Mouse (Mus musculus) layer of hippocampus, postnatal 14 days (tissue): ENCODE measurements around the gene Abhd17c. TPM values are rescaled to one million over a fixed set of nuclear protein-coding genes. Genes with fewer than 3 reads are reported as not detected.

Source experiments
- DNase-seq, 2 experiments: peaks; one replicate each; pipeline ENCODE4 v3.0.0; 2021 to 2022; ENCODE audit warnings: low spot score in 2 of 2, mixed read lengths in 1 of 2
- total RNA-seq, 2 experiments: library from RNA; stranded (reverse); gene quantifications; 2 replicates each; pipeline ENCODE4 v1.2.3; 2021

Gene Abhd17c
- total RNA-seq, 2 experiments from 2014 or later: 61.6 to 61.9 TPM

- DNase-seq: no peak
These were observed 32.2 kb downstream of the Abhd17c start for GRCm38 (mm10) chr7:84119216-84120105.

- DNase-seq: no peak
These were observed 34.1 kb downstream of the Abhd17c start for GRCm38 (mm10) chr7:84117543-84118122.

- no peak for DNase-seq
These were observed 34.8 kb downstream of the Abhd17c start for GRCm38 (mm10) chr7:84116621-84117542.

DNA sequence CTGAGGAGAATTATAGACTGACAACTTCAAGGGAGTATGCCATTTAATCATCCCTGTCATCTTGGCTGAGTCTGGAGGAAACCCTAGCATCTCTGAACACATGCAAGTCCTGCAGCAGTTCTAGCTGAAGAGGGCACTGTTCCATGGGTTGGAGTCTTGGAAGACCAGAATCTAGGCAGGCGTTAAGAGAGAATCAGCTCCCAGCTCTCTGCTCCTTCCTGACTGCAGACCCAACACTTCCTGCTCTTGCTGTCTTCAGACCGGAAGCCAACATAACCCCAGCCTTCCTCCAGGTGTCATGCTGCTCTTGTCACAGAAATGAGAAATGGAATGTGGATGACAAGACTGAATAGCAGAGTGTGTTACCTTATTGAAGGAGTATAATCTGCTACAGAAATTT, 36.3 kb downstream of the Abhd17c start:
- no peak for DNase-seq

GRCm38 (mm10) chr7:84114775-84115174, 36.9 kb downstream of the Abhd17c start:
- DNase-seq: no peak

- no peak for DNase-seq
These were observed 38.7 kb downstream of the Abhd17c start for GRCm38 (mm10) chr7:84113035-84113390.

DNA sequence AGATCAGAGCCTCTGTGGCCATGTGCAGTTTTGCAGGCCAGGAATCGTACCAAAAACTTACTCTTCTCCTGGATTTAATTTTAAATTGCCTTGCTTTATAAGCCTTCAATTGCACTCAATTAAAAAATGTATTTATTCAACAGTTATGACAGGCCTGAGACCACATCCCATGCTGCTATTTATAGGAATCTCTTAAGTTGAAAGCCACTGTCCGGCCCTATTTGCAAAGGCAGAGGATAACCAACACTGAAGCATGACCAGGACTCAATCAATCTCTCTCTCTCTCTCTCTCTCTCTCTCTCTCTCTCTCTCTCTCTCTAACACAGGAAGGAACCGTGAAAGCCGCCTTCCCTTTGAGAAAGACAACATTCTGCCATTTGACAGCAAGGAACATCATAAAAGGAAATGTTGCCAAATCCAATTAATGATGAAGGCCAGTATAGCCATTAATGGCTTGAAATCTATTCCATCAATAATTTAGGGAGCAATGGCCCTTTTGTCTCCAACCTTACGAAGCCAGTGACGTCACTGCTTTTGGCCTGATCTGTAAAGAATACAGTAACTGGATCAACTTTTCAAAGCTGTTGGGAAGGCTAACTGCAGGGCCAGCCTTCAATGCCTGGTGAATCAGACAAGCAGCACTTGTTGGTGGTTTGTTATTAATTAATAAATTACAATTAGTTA, 39.2 kb downstream of the Abhd17c start:
- DNase-seq: no peak

- DNase-seq: no peak
These were observed 39.9 kb downstream of the Abhd17c start for GRCm38 (mm10) chr7:84111716-84112350.

GRCm38 (mm10) chr7:84106942-84107341, 44.8 kb downstream of the Abhd17c start:
- DNase-seq: no peak

DNA sequence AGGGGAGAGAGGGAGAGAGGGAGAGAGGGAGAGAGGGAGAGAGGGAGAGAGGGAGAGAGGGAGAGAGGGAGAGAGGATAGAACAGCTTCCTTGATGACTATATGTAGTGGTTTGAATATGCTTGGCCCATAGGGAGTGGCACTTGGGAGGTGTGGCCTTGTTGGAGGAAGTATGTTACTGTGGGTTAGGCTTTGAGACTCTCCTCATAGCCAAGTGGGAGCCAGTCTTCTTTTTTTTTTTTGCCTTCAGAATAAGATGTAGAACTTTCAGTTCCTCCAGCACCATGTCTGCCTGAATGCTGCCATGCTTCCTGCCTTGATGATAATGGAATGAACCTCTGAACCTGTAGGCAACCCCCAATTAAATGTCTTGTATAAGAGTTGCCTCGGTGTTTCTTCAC, 49.1 kb downstream of the Abhd17c start:
- DNase-seq: no peak

GRCm38 (mm10) chr7:84100672-84101071, 51.0 kb downstream of the Abhd17c start:
- no peak for DNase-seq

- no peak for DNase-seq
These were observed 53.6 kb downstream of the Abhd17c start for GRCm38 (mm10) chr7:84098098-84098497.

GRCm38 (mm10) chr7:84096501-84096900, 55.2 kb downstream of the Abhd17c start:
- DNase-seq: no peak

GRCm38 (mm10) chr7:84090793-84091192, 60.9 kb downstream of the Abhd17c start:
- no peak for DNase-seq

GRCm38 (mm10) chr7:84089777-84090176, 61.9 kb downstream of the Abhd17c start:
- DNase-seq: no peak

- DNase-seq: peak; percentile 62 to 77
These were observed 62.7 kb downstream of the Abhd17c start for GRCm38 (mm10) chr7:84088971-84089370.

DNA sequence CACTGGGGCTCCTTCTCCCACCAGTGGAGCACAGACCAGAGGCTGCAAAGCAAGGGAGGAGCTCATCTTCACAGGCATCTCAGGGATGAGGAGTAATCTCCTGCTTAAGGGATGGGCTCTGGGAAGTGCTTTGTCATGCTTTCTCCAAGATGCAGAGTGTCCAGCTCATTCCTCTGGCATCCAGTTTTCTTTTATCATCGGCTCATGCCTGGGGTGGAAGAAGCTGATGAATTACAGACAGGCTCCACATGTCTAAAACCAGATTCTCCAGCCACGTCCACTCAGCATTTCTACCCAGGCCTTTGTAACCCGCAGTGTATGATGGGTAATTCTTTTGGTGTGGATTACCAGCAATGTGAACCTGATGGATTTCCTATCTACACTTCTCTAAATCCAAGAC, 63.5 kb downstream of the Abhd17c start:
- DNase-seq: no peak

DNA sequence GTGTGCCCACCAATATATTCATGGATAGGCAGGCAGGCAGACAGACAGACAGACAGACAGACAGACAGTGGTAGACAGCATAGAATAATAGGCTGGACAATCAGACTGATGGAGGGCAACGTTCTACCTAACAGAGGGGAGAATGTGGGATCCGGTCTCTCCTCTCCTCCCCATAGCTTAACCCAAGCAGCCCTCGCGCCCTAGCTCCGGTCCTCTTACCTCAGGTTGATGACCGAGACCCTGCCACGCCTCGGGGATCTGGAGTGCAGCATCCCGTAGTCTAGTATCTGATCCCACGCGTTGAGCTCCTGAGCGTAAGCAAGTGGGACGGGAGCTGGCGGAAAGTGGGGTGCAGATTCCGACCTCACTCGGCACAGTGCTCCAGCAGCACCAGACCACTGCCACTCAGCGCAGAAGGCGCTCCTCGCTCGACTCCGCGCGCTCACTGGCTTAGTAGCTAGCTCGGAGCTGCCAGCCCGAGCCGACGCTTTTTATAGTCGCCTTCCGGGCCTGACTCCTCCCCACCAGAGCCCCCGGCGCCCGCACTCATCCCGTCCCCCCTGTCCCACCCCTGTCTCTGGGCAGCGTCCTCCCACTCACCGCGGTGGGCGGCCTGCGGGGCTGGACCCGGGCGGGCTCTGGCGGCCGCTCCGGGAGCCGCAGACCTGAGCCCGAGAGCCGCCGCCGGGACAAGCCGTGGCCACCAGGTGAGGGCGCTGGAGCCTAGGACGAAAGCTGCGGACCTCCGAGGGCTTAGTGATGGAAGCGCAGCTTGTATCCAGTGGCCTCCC, 65.5 kb downstream of the Abhd17c start, which contains the start of gene Cemip:
Cemip (minus strand) TSS at position 464 of the 791 bp plus-strand sequence.
- DNase-seq: peak; percentile 83 to 86
